Mouse (Mus musculus): ENCODE results near the gene Chst3. TPM values are rescaled to one million over a fixed set of nuclear protein-coding genes. Genes with fewer than 3 reads are reported as not detected.
A peak's percentile ranks its signal among the peaks of the same experiment; 100 is the strongest.

Chst3 gene
- total and polyA plus RNA-seq, 2 experiments from 2014 or later = 0.89 to 5.5 TPM

- Histone ChIP-seq H3K9ac (replicated peaks; ENCODE audit: low read length, poor library complexity, severe bottlenecking) (no peak overlapping the region), H3K9me3 (ENCODE audit: low read length) (no peaks in the 10 kb centered on the region), H3K36me3 (ENCODE audit: insufficient read depth, low read length) (no peaks in the 10 kb centered on the region), H3K4me3 (ENCODE audit: low read depth, low read length) (no peak overlapping the region), H3K27me3 (ENCODE audit: insufficient read depth, low read length) (no peaks in the 10 kb centered on the region), H3K27ac (ENCODE audit: low read depth, low read length) (no peak overlapping the region), H3K4me1 (ENCODE audit: insufficient read depth, low read length) (peaks cover 7% of the 10 kb centered on the region; the same call in 1 of the 2 replicates), H3K4me2 (ENCODE audit: low read depth, low read length, poor library complexity, severe bottlenecking) (no peak overlapping the region)
- 79% methylated on average over 10 of the region's 10 CpGs for WGBS
- no peak for ATAC-seq (ENCODE audit: low FRiP score)
- no peak for DNase-seq (ENCODE audit: low spot score)
- no peak for TF ChIP-seq CTCF (IDR thresholded peaks at IDR 0.05)
Observed at GRCm38 (mm10) chr10:60197406-60197821, 21.6 kb downstream of the Chst3 start.

- no peaks in the 10 kb centered on the region for H3K27me3 ChIP-seq (ENCODE audit: insufficient read depth, low read length)
- H3K9me3 ChIP-seq (ENCODE audit: low read length) = no peaks in the 10 kb centered on the region
- no peak overlapping the region for H3K4me3 ChIP-seq (ENCODE audit: low read depth, low read length)
- TF ChIP-seq CTCF (IDR thresholded peaks at IDR 0.05) = no peak
- DNase-seq (ENCODE audit: low spot score) (no peak), ATAC-seq (ENCODE audit: low FRiP score) (no peak)
- H3K27ac ChIP-seq (ENCODE audit: low read depth, low read length) = no peak overlapping the region
- peaks cover 7% of the 10 kb centered on the region; the same call in 1 of the 2 replicates for H3K4me1 ChIP-seq (ENCODE audit: insufficient read depth, low read length)
- H3K9ac ChIP-seq (replicated peaks; ENCODE audit: low read length, poor library complexity, severe bottlenecking) = no peak overlapping the region
- no peaks in the 10 kb centered on the region for H3K36me3 ChIP-seq (ENCODE audit: insufficient read depth, low read length)
- WGBS = 75% methylated on average over 5 of the region's 5 CpGs
- no peak overlapping the region for H3K4me2 ChIP-seq (ENCODE audit: low read depth, low read length, poor library complexity, severe bottlenecking)
Observed at GRCm38 (mm10) chr10:60196971-60197370, 22.1 kb downstream of the Chst3 start.

GRCm38 (mm10) chr10:60195087-60195486 is 24.0 kb downstream of the Chst3 start:
- Histone ChIP-seq H3K36me3 (ENCODE audit: insufficient read depth, low read length) (no peaks in the 10 kb centered on the region), H3K27me3 (ENCODE audit: insufficient read depth, low read length) (no peaks in the 10 kb centered on the region), H3K4me3 (ENCODE audit: low read depth, low read length) (no peak overlapping the region), H3K9ac (replicated peaks; ENCODE audit: low read length, poor library complexity, severe bottlenecking) (no peak overlapping the region), H3K4me1 (ENCODE audit: insufficient read depth, low read length) (peaks cover 7% of the 10 kb centered on the region; the same call in 1 of the 2 replicates), H3K4me2 (ENCODE audit: low read depth, low read length, poor library complexity, severe bottlenecking) (no peak overlapping the region), H3K27ac (ENCODE audit: low read depth, low read length) (no peak overlapping the region), H3K9me3 (ENCODE audit: low read length) (no peaks in the 10 kb centered on the region)
- no peak; the same call in 1 of the 2 replicates for TF ChIP-seq CTCF (IDR thresholded peaks at IDR 0.05)
- peak; percentile 87 for DNase-seq (ENCODE audit: low spot score)
- no peak for ATAC-seq (ENCODE audit: low FRiP score)
- WGBS = 30% methylated on average over 4 of the region's 4 CpGs

- Histone ChIP-seq H3K27me3 (ENCODE audit: insufficient read depth, low read length) (no peaks in the 10 kb centered on the region), H3K9me3 (ENCODE audit: low read length) (no peaks in the 10 kb centered on the region), H3K36me3 (ENCODE audit: insufficient read depth, low read length) (no peaks in the 10 kb centered on the region), H3K4me3 (ENCODE audit: low read depth, low read length) (no peak overlapping the region), H3K4me1 (ENCODE audit: insufficient read depth, low read length) (peaks cover 7% of the 10 kb centered on the region; the same call in 1 of the 2 replicates), H3K9ac (replicated peaks; ENCODE audit: low read length, poor library complexity, severe bottlenecking) (no peak overlapping the region), H3K4me2 (ENCODE audit: low read depth, low read length, poor library complexity, severe bottlenecking) (peak overlapping the region; percentile 33), H3K27ac (ENCODE audit: low read depth, low read length) (no peak overlapping the region)
- WGBS = 5% methylated on average over 19 of the region's 19 CpGs
- DNase-seq (ENCODE audit: low spot score) (peak; percentile 93), ATAC-seq (ENCODE audit: low FRiP score) (peak; percentile 73)
- TF ChIP-seq CTCF (IDR thresholded peaks at IDR 0.05) = peak; percentile 18; the same call in 1 of the 2 replicates
Observed at GRCm38 (mm10) chr10:60193532-60194423, 25.3 kb downstream of the Chst3 start.

- peak; percentile 84 for DNase-seq (ENCODE audit: low spot score)
- WGBS = under 1% methylated on average over 17 of the region's 17 CpGs
- H3K4me3 ChIP-seq (ENCODE audit: low read depth, low read length) = peak overlapping the region; percentile 16; the same call in 1 of the 2 replicates
- H3K36me3 ChIP-seq (ENCODE audit: insufficient read depth, low read length) = no peaks in the 10 kb centered on the region
- peak; percentile 83 for TF ChIP-seq CTCF (IDR thresholded peaks at IDR 0.05)
- H3K27ac ChIP-seq (ENCODE audit: low read depth, low read length) = 0 out of 2 replicates have a peak overlapping the region, but pooled peaks have one; percentile 6
- H3K9me3 ChIP-seq (ENCODE audit: low read length) = no peaks in the 10 kb centered on the region
- peaks cover 7% of the 10 kb centered on the region; the same call in 1 of the 2 replicates for H3K4me1 ChIP-seq (ENCODE audit: insufficient read depth, low read length)
- H3K9ac ChIP-seq (replicated peaks; ENCODE audit: low read length, poor library complexity, severe bottlenecking) = 0 out of 2 replicates have a peak overlapping the region, but pooled peaks have one; percentile 1
- H3K27me3 ChIP-seq (ENCODE audit: insufficient read depth, low read length) = no peaks in the 10 kb centered on the region
- H3K4me2 ChIP-seq (ENCODE audit: low read depth, low read length, poor library complexity, severe bottlenecking) = peak overlapping the region; percentile 41
- peak; percentile 52 for ATAC-seq (ENCODE audit: low FRiP score)
Observed at GRCm38 (mm10) chr10:60191796-60192195, 27.3 kb downstream of the Chst3 start.

All from midbrain, postnatal 0 days (tissue).